Mouse (Mus musculus): ENCODE measurements around the gene Trim28. TPM values are rescaled to one million over a fixed set of nuclear protein-coding genes. Genes with fewer than 3 reads are reported as not detected.

The Trim28 gene
- polyA plus RNA-seq, 2 experiments, result 408 to 610 TPM

- DNase-seq (ENCODE audit: low spot score) (peak; percentile 98), ATAC-seq (ENCODE audit: low FRiP score, low read depth) (peak; percentile 90)
- WGBS, result under 1% methylated on average over 40 of the region's 65 CpGs
- Histone ChIP-seq H3K27me3 (ENCODE audit: control insufficient read depth, insufficient read depth, low read length) (peaks cover 9% of the 10 kb centered on the region), H3K36me3 (ENCODE audit: control insufficient read depth, insufficient read depth, low read length) (peaks cover 26% of the 10 kb centered on the region), H3K9me3 (ENCODE audit: control insufficient read depth, low read length) (no peaks in the 10 kb centered on the region), H3K4me3 (replicated peaks; ENCODE audit: low read length) (peak within 1 kb of the TSS; percentile 59), H3K4me2 (replicated peaks; ENCODE audit: low read depth, low read length, severe bottlenecking) (peak within 1 kb of the TSS; percentile 90), H3K27ac (replicated peaks; ENCODE audit: low read depth, low read length) (peak within 1 kb of the TSS; percentile 98), H3K9ac (ENCODE audit: low read depth, low read length, severe bottlenecking) (peak within 1 kb of the TSS; percentile 82), H3K4me1 (ENCODE audit: control insufficient read depth, insufficient read depth, low read length) (peaks cover 19% of the 10 kb centered on the region)
- peak; percentile 96 for TF ChIP-seq POLR2A (IDR thresholded peaks at IDR 0.05; ENCODE audit: borderline replicate concordance, extremely low read depth, insufficient read depth, insufficient read length)
Observed at GRCm38 (mm10) chr7:13037901-13038555, 39.1 kb downstream of the Trim28 start, which contains the start of gene Ube2m. Gene Ube2m, minus strand, starts transcription at chr7:13038275.

GRCm38 (mm10) chr7:13038621-13039169 lies 39.8 kb downstream of the Trim28 start:
- Histone ChIP-seq H3K9ac (ENCODE audit: low read depth, low read length, severe bottlenecking) (peak overlapping the region; percentile 82), H3K4me1 (ENCODE audit: control insufficient read depth, insufficient read depth, low read length) (peaks cover 23% of the 10 kb centered on the region), H3K4me3 (replicated peaks; ENCODE audit: low read length) (peak overlapping the region; percentile 59), H3K27ac (replicated peaks; ENCODE audit: low read depth, low read length) (peak overlapping the region; percentile 98), H3K9me3 (ENCODE audit: control insufficient read depth, low read length) (no peaks in the 10 kb centered on the region), H3K36me3 (ENCODE audit: control insufficient read depth, insufficient read depth, low read length) (peaks cover 20% of the 10 kb centered on the region), H3K27me3 (ENCODE audit: control insufficient read depth, insufficient read depth, low read length) (peaks cover 16% of the 10 kb centered on the region), H3K4me2 (replicated peaks; ENCODE audit: low read depth, low read length, severe bottlenecking) (peak overlapping the region; percentile 79)
- WGBS, result 21% methylated on average over 15 of the region's 15 CpGs
- peak; percentile 32 for DNase-seq (ENCODE audit: low spot score)
- no peak for TF ChIP-seq POLR2A (IDR thresholded peaks at IDR 0.05; ENCODE audit: borderline replicate concordance, extremely low read depth, insufficient read depth, insufficient read length)
- no peak for ATAC-seq (ENCODE audit: low FRiP score, low read depth)

DNA sequence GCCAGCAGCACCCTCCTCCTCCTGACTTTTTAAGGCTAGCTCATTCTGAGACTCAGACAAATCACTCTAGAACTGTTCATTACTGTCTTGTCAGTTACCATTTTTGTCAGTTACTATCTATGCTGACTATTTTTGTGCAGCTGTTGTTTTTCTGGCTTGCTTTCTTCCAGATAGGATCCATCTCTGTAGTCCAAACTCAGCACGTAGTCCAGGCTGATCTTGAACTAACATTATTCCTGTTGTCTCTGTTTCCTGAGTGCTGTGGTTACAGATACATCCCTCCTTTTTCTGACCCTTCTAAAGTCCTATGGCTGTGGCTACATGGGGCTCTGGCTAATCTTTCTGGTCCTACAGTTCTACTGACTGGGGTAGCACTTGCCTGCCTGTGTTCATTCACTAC lies 40.3 kb downstream of the Trim28 start:
- H3K9me3 ChIP-seq (ENCODE audit: control insufficient read depth, low read length), result no peaks in the 10 kb centered on the region
- H3K4me3 ChIP-seq (replicated peaks; ENCODE audit: low read length), result 0 out of 2 replicates have a peak overlapping the region, but pooled peaks have one; percentile 59
- DNase-seq (ENCODE audit: low spot score) (no peak), ATAC-seq (ENCODE audit: low FRiP score, low read depth) (no peak)
- H3K4me1 ChIP-seq (ENCODE audit: control insufficient read depth, insufficient read depth, low read length), result peaks cover 24% of the 10 kb centered on the region
- H3K27ac ChIP-seq (replicated peaks; ENCODE audit: low read depth, low read length), result no peak overlapping the region
- TF ChIP-seq POLR2A (IDR thresholded peaks at IDR 0.05; ENCODE audit: borderline replicate concordance, extremely low read depth, insufficient read depth, insufficient read length), result no peak
- WGBS, result 88% methylated on average over 1 of the region's 1 CpGs
- H3K36me3 ChIP-seq (ENCODE audit: control insufficient read depth, insufficient read depth, low read length), result peaks cover 20% of the 10 kb centered on the region
- H3K27me3 ChIP-seq (ENCODE audit: control insufficient read depth, insufficient read depth, low read length), result peaks cover 21% of the 10 kb centered on the region
- peak overlapping the region; percentile 82 for H3K9ac ChIP-seq (ENCODE audit: low read depth, low read length, severe bottlenecking)
- peak overlapping the region; percentile 79; the same call in 1 of the 2 replicates for H3K4me2 ChIP-seq (replicated peaks; ENCODE audit: low read depth, low read length, severe bottlenecking)

- Histone ChIP-seq H3K4me2 (replicated peaks; ENCODE audit: low read depth, low read length, severe bottlenecking) (no peak overlapping the region), H3K4me3 (replicated peaks; ENCODE audit: low read length) (no peak overlapping the region), H3K36me3 (ENCODE audit: control insufficient read depth, insufficient read depth, low read length) (peaks cover 4% of the 10 kb centered on the region), H3K4me1 (ENCODE audit: control insufficient read depth, insufficient read depth, low read length) (peaks cover 23% of the 10 kb centered on the region), H3K27ac (replicated peaks; ENCODE audit: low read depth, low read length) (no peak overlapping the region), H3K27me3 (ENCODE audit: control insufficient read depth, insufficient read depth, low read length) (peaks cover 31% of the 10 kb centered on the region), H3K9ac (ENCODE audit: low read depth, low read length, severe bottlenecking) (no peak overlapping the region), H3K9me3 (ENCODE audit: control insufficient read depth, low read length) (no peaks in the 10 kb centered on the region)
- DNase-seq (ENCODE audit: low spot score), result no peak
- no peak for ATAC-seq (ENCODE audit: low FRiP score, low read depth)
- WGBS, result 75% methylated on average over 1 of the region's 1 CpGs
- no peak for TF ChIP-seq POLR2A (IDR thresholded peaks at IDR 0.05; ENCODE audit: borderline replicate concordance, extremely low read depth, insufficient read depth, insufficient read length)
Observed at GRCm38 (mm10) chr7:13041256-13041655, 42.3 kb downstream of the Trim28 start.

DNA sequence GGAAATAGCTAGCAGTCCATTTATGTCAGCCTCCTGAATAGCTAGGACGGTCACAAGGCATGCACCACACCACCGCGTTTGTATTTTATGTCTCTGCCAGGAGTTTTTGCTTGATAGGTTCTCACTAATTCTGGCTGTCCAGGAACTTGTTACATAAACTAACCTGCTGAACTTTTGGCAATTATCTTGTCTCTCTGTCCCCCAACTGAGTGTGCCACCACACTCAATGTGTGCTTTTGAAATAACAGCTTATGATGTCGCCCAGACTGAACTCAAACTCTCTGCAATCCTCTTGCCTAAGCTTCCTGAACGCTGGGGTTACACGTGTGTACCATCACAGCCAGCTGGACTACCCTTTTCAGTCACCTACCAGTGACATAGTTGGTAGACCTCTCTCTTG lies 43.6 kb downstream of the Trim28 start:
- Histone ChIP-seq H3K4me3 (replicated peaks; ENCODE audit: low read length) (no peak overlapping the region), H3K27me3 (ENCODE audit: control insufficient read depth, insufficient read depth, low read length) (peaks cover 31% of the 10 kb centered on the region), H3K4me2 (replicated peaks; ENCODE audit: low read depth, low read length, severe bottlenecking) (no peak overlapping the region), H3K9ac (ENCODE audit: low read depth, low read length, severe bottlenecking) (no peak overlapping the region), H3K27ac (replicated peaks; ENCODE audit: low read depth, low read length) (no peak overlapping the region), H3K9me3 (ENCODE audit: control insufficient read depth, low read length) (no peaks in the 10 kb centered on the region), H3K36me3 (ENCODE audit: control insufficient read depth, insufficient read depth, low read length) (no peaks in the 10 kb centered on the region), H3K4me1 (ENCODE audit: control insufficient read depth, insufficient read depth, low read length) (peaks cover 15% of the 10 kb centered on the region)
- DNase-seq (ENCODE audit: low spot score) (no peak), ATAC-seq (ENCODE audit: low FRiP score, low read depth) (no peak)
- WGBS, result 84% methylated on average over 6 of the region's 6 CpGs
- TF ChIP-seq POLR2A (IDR thresholded peaks at IDR 0.05; ENCODE audit: borderline replicate concordance, extremely low read depth, insufficient read depth, insufficient read length), result no peak
